Mouse (Mus musculus) limb, embryonic 10.5 days (tissue): ENCODE results near the gene Nek7. TPM values are rescaled to one million over a fixed set of nuclear protein-coding genes. Genes with fewer than 3 reads are reported as not detected.
A peak's percentile ranks its signal among the peaks of the same experiment; 100 is the strongest.

ENCODE experiments used
- DNase-seq: peaks from one replicate; pipeline ENCODE4 v3.0.0-alpha.2; 2017; ENCODE audit warnings: low spot score
- H3K27ac ChIP-seq: fragments of 300-500 bp; sonication (generic); 2 replicates; pipeline ENCODE4 v1.5.1; 2016; ENCODE audit warnings: mild to moderate bottlenecking
- H3K27me3 ChIP-seq: fragments of 300-500 bp; sonication (generic); 2 replicates; pipeline ENCODE4 v1.6.1; 2016; ENCODE audit warnings: low read depth, mild to moderate bottlenecking; ENCODE audit not compliant: poor library complexity, severe bottlenecking
- H3K36me3 ChIP-seq: fragments of 300-500 bp; sonication (generic); 2 replicates; pipeline ENCODE4 v1.6.1; 2016; ENCODE audit warnings: mild to moderate bottlenecking, moderate library complexity
- H3K4me1 ChIP-seq: fragments of 300-500 bp; sonication (generic); 2 replicates; pipeline ENCODE4 v1.6.1; 2016
- H3K4me3 ChIP-seq: fragments of 300-500 bp; sonication (generic); 2 replicates; pipeline ENCODE4 v1.5.1; 2016; ENCODE audit warnings: mild to moderate bottlenecking, moderate library complexity
- H3K9me3 ChIP-seq: fragments of 300-500 bp; sonication (generic); replicated peaks from 2 replicates; pipeline ENCODE4 v1.6.1; 2016; ENCODE audit warnings: mild to moderate bottlenecking
- WGBS: fragments of 180-500 bp; shearing (Covaris S2); methylation state at CpG from one replicate; pipeline ENCODE4 v1.1.7; 2016; 5-methylcytosine and 5-hydroxymethylcytosine counted together
- polyA plus RNA-seq: library from polyadenylated mRNA; unstranded; fragments of >200 nt; fragmentation: Nextera tagmentation; extraction: Ambion mirVana; gene quantifications from 2 replicates; pipeline ENCODE4 v1.2.1, GENCODE M21; 2016

The Nek7 gene
- polyA plus RNA-seq, 1 experiment from 2014 or later, result 34.7 TPM

GRCm38 (mm10) chr1:138554926-138555325, 65.0 kb downstream of the Nek7 start:
- peaks cover 14% of the 10 kb centered on the region for H3K4me1 ChIP-seq
- no peak overlapping the region for H3K27ac ChIP-seq
- DNase-seq, result no peak
- peaks cover 6% of the 10 kb centered on the region for H3K36me3 ChIP-seq
- no peak overlapping the region for H3K4me3 ChIP-seq
- WGBS, result 90% methylated on average over 5 of the region's 5 CpGs
- no peaks in the 10 kb centered on the region for H3K27me3 ChIP-seq
- H3K9me3 ChIP-seq, result no peaks in the 10 kb centered on the region

- no peak overlapping the region for H3K4me3 ChIP-seq
- DNase-seq, result no peak
- 51% methylated on average over 6 of the region's 6 CpGs for WGBS
- peaks cover 8% of the 10 kb centered on the region for H3K4me1 ChIP-seq
- peaks cover 6% of the 10 kb centered on the region for H3K36me3 ChIP-seq
- H3K27ac ChIP-seq, result peak overlapping the region; percentile 26; the same call in 1 of the 2 replicates
- no peaks in the 10 kb centered on the region for H3K27me3 ChIP-seq
- H3K9me3 ChIP-seq, result no peaks in the 10 kb centered on the region
These were observed 69.8 kb downstream of the Nek7 start for GRCm38 (mm10) chr1:138550184-138550583.

GRCm38 (mm10) chr1:138542170-138542515, 77.8 kb downstream of the Nek7 start:
- 86% methylated on average over 1 of the region's 1 CpGs for WGBS
- Histone ChIP-seq H3K27ac (no peak overlapping the region), H3K4me1 (peaks cover 26% of the 10 kb centered on the region), H3K4me3 (no peak overlapping the region), H3K27me3 (no peaks in the 10 kb centered on the region), H3K9me3 (no peaks in the 10 kb centered on the region), H3K36me3 (no peaks in the 10 kb centered on the region)
- no peak for DNase-seq

GRCm38 (mm10) chr1:138541495-138542169, 78.3 kb downstream of the Nek7 start:
- H3K4me1 ChIP-seq, result peaks cover 27% of the 10 kb centered on the region
- no peaks in the 10 kb centered on the region for H3K9me3 ChIP-seq
- H3K36me3 ChIP-seq, result no peaks in the 10 kb centered on the region
- H3K27ac ChIP-seq, result no peak overlapping the region; the same call in 1 of the 2 replicates
- DNase-seq, result no peak
- no peaks in the 10 kb centered on the region for H3K27me3 ChIP-seq
- WGBS, result 65% methylated on average over 8 of the region's 8 CpGs
- no peak overlapping the region for H3K4me3 ChIP-seq

- no peaks in the 10 kb centered on the region for H3K9me3 ChIP-seq
- no peak for DNase-seq
- H3K4me1 ChIP-seq, result peaks cover 45% of the 10 kb centered on the region
- 0 out of 2 replicates have a peak overlapping the region, but pooled peaks have one; percentile 14 for H3K27ac ChIP-seq
- no peaks in the 10 kb centered on the region for H3K36me3 ChIP-seq
- no peaks in the 10 kb centered on the region for H3K27me3 ChIP-seq
- WGBS, result 87% methylated on average over 1 of the region's 1 CpGs
- no peak overlapping the region for H3K4me3 ChIP-seq
These were observed 80.2 kb downstream of the Nek7 start for GRCm38 (mm10) chr1:138539713-138540112.

GRCm38 (mm10) chr1:138538217-138538616, 81.7 kb downstream of the Nek7 start:
- DNase-seq, result no peak
- Histone ChIP-seq H3K36me3 (no peaks in the 10 kb centered on the region), H3K27me3 (no peaks in the 10 kb centered on the region), H3K9me3 (no peaks in the 10 kb centered on the region), H3K27ac (no peak overlapping the region), H3K4me1 (peaks cover 49% of the 10 kb centered on the region), H3K4me3 (no peak overlapping the region)

- Histone ChIP-seq H3K36me3 (peaks cover 7% of the 10 kb centered on the region), H3K27me3 (no peaks in the 10 kb centered on the region), H3K9me3 (no peaks in the 10 kb centered on the region), H3K4me3 (no peak overlapping the region), H3K4me1 (peaks cover 42% of the 10 kb centered on the region), H3K27ac (no peak overlapping the region)
- no peak for DNase-seq
- 73% methylated on average over 16 of the region's 16 CpGs for WGBS
These were observed 84.0 kb downstream of the Nek7 start for GRCm38 (mm10) chr1:138535758-138536574.

GRCm38 (mm10) chr1:138530604-138531003, 89.3 kb downstream of the Nek7 start:
- no peak for DNase-seq
- Histone ChIP-seq H3K36me3 (peaks cover 10% of the 10 kb centered on the region), H3K4me3 (no peak overlapping the region), H3K27ac (no peak overlapping the region), H3K9me3 (no peaks in the 10 kb centered on the region), H3K27me3 (no peaks in the 10 kb centered on the region), H3K4me1 (peaks cover 11% of the 10 kb centered on the region)
- 90% methylated on average over 5 of the region's 5 CpGs for WGBS

GRCm38 (mm10) chr1:138523962-138524361, 96.0 kb downstream of the Nek7 start:
- Histone ChIP-seq H3K27ac (peak overlapping the region; percentile 63), H3K36me3 (peaks cover 5% of the 10 kb centered on the region; the same call in 1 of the 2 replicates), H3K9me3 (no peaks in the 10 kb centered on the region), H3K27me3 (no peaks in the 10 kb centered on the region), H3K4me1 (peaks cover 25% of the 10 kb centered on the region), H3K4me3 (no peak overlapping the region)
- 40% methylated on average over 6 of the region's 6 CpGs for WGBS
- DNase-seq, result no peak

- no peak overlapping the region for H3K27ac ChIP-seq
- peaks cover 22% of the 10 kb centered on the region for H3K4me1 ChIP-seq
- H3K27me3 ChIP-seq, result no peaks in the 10 kb centered on the region
- no peaks in the 10 kb centered on the region for H3K9me3 ChIP-seq
- 91% methylated on average over 5 of the region's 5 CpGs for WGBS
- H3K4me3 ChIP-seq, result no peak overlapping the region
- DNase-seq, result no peak
- 0 out of 2 replicates have a peak, but pooled peaks cover 3% of the 10 kb centered on the region for H3K36me3 ChIP-seq
These were observed 101.7 kb downstream of the Nek7 start for GRCm38 (mm10) chr1:138518235-138518634.

GRCm38 (mm10) chr1:138517360-138518099, 102.4 kb downstream of the Nek7 start:
- H3K36me3 ChIP-seq, result 0 out of 2 replicates have a peak, but pooled peaks cover 3% of the 10 kb centered on the region
- no peak overlapping the region for H3K4me3 ChIP-seq
- peaks cover 16% of the 10 kb centered on the region for H3K4me1 ChIP-seq
- H3K27ac ChIP-seq, result no peak overlapping the region
- DNase-seq, result no peak
- H3K9me3 ChIP-seq, result no peaks in the 10 kb centered on the region
- no peaks in the 10 kb centered on the region for H3K27me3 ChIP-seq
- WGBS, result 58% methylated on average over 6 of the region's 6 CpGs

GRCm38 (mm10) chr1:138516946-138517345, 103.0 kb downstream of the Nek7 start:
- 67% methylated on average over 2 of the region's 2 CpGs for WGBS
- Histone ChIP-seq H3K36me3 (0 out of 2 replicates have a peak, but pooled peaks cover 3% of the 10 kb centered on the region), H3K27ac (peak overlapping the region; percentile 44; the same call in 1 of the 2 replicates), H3K4me1 (peaks cover 13% of the 10 kb centered on the region), H3K4me3 (no peak overlapping the region), H3K27me3 (no peaks in the 10 kb centered on the region), H3K9me3 (no peaks in the 10 kb centered on the region)
- DNase-seq, result no peak
